Mouse (Mus musculus) kidney, postnatal 0 days (tissue): ENCODE measurements around the gene Nrl. TPM values are rescaled to one million over a fixed set of nuclear protein-coding genes. Genes with fewer than 3 reads are reported as not detected.

ENCODE experiments used
- ATAC-seq: fragments of 200-750 bp; cut with Nextera tagmentation; replicated peaks from 2 replicates; pipeline ENCODE4 v1.8.0; 2017; ENCODE audit warnings: low read depth, moderate number of reproducible peaks, moderate TSS enrichment, moderate library complexity; ENCODE audit not compliant: low FRiP score
- DNase-seq: peaks from one replicate; pipeline ENCODE4 v3.0.0-alpha.2; 2016; ENCODE audit warnings: low spot score
- H3K27ac ChIP-seq: fragments of 300-500 bp; sonication (generic); 2 replicates; pipeline ENCODE4 v1.5.1; 2014; ENCODE audit warnings: mild to moderate bottlenecking
- H3K27me3 ChIP-seq: fragments of 300-500 bp; sonication (generic); 2 replicates; pipeline ENCODE4 v1.6.1; 2014; ENCODE audit warnings: low read length, mixed read lengths; ENCODE audit not compliant: insufficient read depth
- H3K36me3 ChIP-seq: fragments of 300-500 bp; sonication (generic); 2 replicates; pipeline ENCODE4 v1.6.1; 2014; ENCODE audit warnings: low read length, mixed read lengths; ENCODE audit not compliant: insufficient read depth
- H3K4me1 ChIP-seq: fragments of 300-500 bp; sonication (generic); replicated peaks from 2 replicates; pipeline ENCODE4 v1.6.1; 2014; ENCODE audit warnings: antibody characterized with exemption, low read length, mixed read lengths; ENCODE audit not compliant: insufficient read depth
- H3K4me2 ChIP-seq: fragments of 300-500 bp; sonication (generic); 2 replicates; pipeline ENCODE4 v1.6.1; 2014; ENCODE audit warnings: mild to moderate bottlenecking, low read length, moderate library complexity, mixed read lengths
- H3K4me3 ChIP-seq: fragments of 300-500 bp; sonication (generic); replicated peaks from 2 replicates; pipeline ENCODE4 v1.5.1; 2014; ENCODE audit warnings: low read depth, low read length
- H3K9ac ChIP-seq: fragments of 300-500 bp; sonication (generic); 2 replicates; pipeline ENCODE4 v1.6.1; 2014; ENCODE audit warnings: low read depth, low read length
- H3K9me3 ChIP-seq: fragments of 300-500 bp; sonication (generic); replicated peaks from 2 replicates; pipeline ENCODE4 v1.6.1; 2016; ENCODE audit warnings: low read length, inconsistent platforms, mixed read lengths
- CTCF ChIP-seq: IDR thresholded peaks from 2 replicates; pipeline ENCODE4 v1.5.1; 2016; ENCODE audit warnings: antibody characterized with exemption, low read depth, mild to moderate bottlenecking, moderate library complexity
- WGBS: fragments of 180-500 bp; shearing (Covaris S2); extraction: QIAGEN DNeasy Blood & Tissue Kit; methylation state at CpG from one replicate; pipeline ENCODE4 v1.1.7; 2014; 5-methylcytosine and 5-hydroxymethylcytosine counted together
- polyA plus RNA-seq: library from polyadenylated mRNA; unstranded; fragments of >200 nt; fragmentation: Nextera tagmentation; extraction: Ambion mirVana; gene quantifications from 2 replicates; pipeline ENCODE4 v1.2.1, GENCODE M21; 2015

Gene Nrl
- polyA plus RNA-seq, 1 experiment from 2014 or later: not detected

DNA sequence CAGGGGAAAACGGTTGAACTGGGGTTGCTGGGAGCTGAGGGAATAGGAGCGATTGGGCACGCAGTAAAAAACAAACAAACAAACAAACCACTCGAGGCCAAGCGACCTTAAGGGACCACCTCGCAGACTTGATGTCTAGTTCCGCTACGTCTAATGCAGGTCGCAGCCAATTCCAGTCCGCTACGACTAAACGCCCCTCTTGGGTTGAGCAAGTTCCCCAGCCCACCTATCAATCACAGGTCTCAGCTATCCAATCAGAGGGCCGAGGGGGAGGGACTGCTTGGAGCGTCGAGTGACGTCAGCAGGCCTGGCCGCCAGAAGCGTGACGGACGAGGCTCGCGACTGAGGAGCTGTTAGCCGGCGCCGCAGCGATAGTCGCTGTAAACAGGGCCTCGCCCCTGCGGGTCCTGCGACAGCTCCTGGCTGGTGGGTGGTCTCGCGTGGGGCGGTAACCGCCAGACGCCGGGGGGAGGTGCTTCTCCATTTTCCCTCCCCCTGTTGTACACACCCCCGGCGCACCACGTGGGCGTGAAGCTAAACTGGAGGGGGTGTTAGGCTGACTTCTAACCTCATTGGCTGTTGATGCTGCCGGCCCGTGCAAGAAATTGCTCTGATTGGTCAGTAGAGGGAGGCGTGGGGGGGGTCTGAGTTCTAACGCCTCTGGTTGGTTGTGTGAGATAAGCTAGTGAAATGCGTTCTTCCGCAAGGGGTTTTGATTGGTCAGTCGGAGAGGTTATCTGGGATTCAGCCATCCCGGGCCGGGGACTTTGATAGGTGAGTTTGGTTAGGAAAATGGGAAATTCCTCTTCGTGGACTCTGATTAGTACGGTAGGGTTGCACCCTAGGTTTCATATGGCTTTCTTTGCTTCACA lies 35.7 kb upstream of the Nrl start, which contains the start of gene A730061H03Rik:
TSS of gene A730061H03Rik (minus strand) at position 205 of the 872 bp plus-strand sequence.
- Histone ChIP-seq H3K9me3 (no peaks in the 10 kb centered on the region), H3K4me2 (peak within 1 kb of the TSS; percentile 85), H3K4me1 (peaks cover 9% of the 10 kb centered on the region; the same call in 1 of the 2 replicates), H3K27me3 (no peaks in the 10 kb centered on the region), H3K27ac (peak within 1 kb of the TSS; percentile 100), H3K4me3 (peak within 1 kb of the TSS; percentile 68), H3K36me3 (peaks cover 15% of the 10 kb centered on the region), H3K9ac (peak within 1 kb of the TSS; percentile 86)
- no peak for TF ChIP-seq CTCF
- under 1% methylated on average over 51 of the region's 51 CpGs for WGBS
- peak; percentile 99 for DNase-seq
- peak; percentile 94 for ATAC-seq

DNA sequence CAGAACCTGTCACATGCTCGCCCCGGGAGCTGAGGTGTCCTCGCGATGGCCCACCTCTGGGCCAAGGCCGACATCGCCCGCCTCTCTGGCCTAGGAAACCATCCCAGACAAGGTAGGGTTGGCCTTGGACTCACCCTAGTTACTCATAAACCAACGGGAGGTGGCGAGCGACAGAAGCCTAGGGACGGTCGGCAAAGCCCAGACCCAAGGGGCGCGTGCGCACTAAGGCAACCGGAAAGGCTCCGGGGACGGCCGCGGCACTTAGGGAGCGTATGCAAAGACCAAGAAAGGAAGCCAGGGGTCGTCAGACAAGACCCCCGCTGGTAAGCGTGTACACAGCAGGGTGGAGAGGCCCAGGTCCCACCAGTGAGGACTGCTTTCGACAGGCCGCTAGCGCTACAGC lies 35.0 kb upstream of the Nrl start, which contains the start of gene Dcaf11:
TSS of gene Dcaf11 (plus strand) at position 208 of the 403 bp plus-strand sequence.
- Histone ChIP-seq H3K9ac (peak within 1 kb of the TSS; percentile 86), H3K4me1 (peaks cover 9% of the 10 kb centered on the region; the same call in 1 of the 2 replicates), H3K9me3 (no peaks in the 10 kb centered on the region), H3K27me3 (no peaks in the 10 kb centered on the region), H3K4me3 (peak within 1 kb of the TSS; percentile 68), H3K4me2 (peak within 1 kb of the TSS; percentile 85), H3K27ac (peak within 1 kb of the TSS; percentile 100), H3K36me3 (peaks cover 9% of the 10 kb centered on the region; the same call in 1 of the 2 replicates)
- ATAC-seq (peak; percentile 86), DNase-seq (peak; percentile 98)
- 0% methylated on average over 27 of the region's 27 CpGs for WGBS
- peak; percentile 41; the same call in 1 of the 2 replicates for TF ChIP-seq CTCF

DNA sequence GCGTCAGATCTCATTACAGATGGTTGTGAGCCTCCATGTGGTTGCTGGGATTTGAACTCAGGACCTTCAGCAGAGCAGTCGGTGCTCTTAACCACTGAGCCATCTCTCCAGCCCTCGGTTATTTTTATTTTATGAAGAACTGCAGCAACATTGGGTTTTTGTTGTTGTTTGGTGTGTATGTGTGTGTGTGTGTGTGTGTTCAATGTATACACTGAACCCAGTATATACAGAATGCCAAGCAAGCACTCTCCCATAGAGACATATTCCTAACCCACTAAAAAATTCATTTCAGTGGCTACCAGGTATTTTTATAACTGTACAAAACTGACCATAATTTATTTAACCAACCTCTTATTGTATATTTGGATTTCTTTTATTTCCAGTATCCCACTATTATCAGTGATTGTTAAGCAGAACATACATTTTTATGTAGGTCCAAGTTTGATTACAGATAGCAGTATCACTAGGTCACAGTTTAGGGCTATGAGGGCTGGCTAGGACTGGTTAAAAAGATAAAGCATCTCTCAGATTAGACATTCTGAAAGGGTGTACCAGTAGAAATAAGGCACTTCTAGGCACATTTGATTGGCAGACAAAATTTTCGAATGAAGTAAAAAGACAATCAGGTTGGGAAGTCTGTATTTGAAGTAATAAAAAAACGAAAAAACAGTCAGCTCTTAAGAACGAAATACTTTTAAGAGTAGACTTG lies 34.1 kb upstream of the Nrl start:
- H3K27ac ChIP-seq: peak overlapping the region; percentile 100
- no peaks in the 10 kb centered on the region for H3K9me3 ChIP-seq
- WGBS: 50% methylated on average over 6 of the region's 6 CpGs
- H3K36me3 ChIP-seq: 0 out of 2 replicates have a peak, but pooled peaks cover 2% of the 10 kb centered on the region
- H3K4me3 ChIP-seq: peak overlapping the region; percentile 68
- no peak; the same call in 1 of the 2 replicates for TF ChIP-seq CTCF
- H3K27me3 ChIP-seq: no peaks in the 10 kb centered on the region
- DNase-seq: no peak
- peaks cover 9% of the 10 kb centered on the region; the same call in 1 of the 2 replicates for H3K4me1 ChIP-seq
- no peak for ATAC-seq
- H3K9ac ChIP-seq: peak overlapping the region; percentile 86; the same call in 1 of the 2 replicates
- peak overlapping the region; percentile 85 for H3K4me2 ChIP-seq

DNA sequence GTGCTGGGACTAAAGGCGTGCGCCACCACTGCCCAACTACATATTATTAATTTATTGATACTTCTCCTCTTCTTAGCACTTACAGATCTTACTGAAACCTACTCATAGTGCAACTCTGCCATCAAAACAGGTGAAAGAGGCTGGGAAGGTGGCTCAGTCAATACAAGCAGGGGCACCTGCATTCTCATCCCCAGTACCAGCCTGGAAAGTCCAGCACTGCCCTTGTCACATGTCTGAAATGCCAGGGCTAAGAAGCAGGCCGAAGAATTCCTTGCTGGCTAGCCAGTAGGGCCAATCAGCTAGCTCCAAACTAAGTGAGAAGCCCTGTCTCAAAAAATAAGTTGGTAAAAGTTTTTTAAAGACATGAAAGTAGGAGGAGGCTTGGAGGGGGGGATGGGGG lies 32.8 kb upstream of the Nrl start:
- TF ChIP-seq CTCF: no peak
- DNase-seq: no peak
- no peaks in the 10 kb centered on the region for H3K27me3 ChIP-seq
- H3K4me2 ChIP-seq: no peak overlapping the region
- no peak for ATAC-seq
- H3K27ac ChIP-seq: peak overlapping the region; percentile 86
- 86% methylated on average over 3 of the region's 3 CpGs for WGBS
- H3K4me1 ChIP-seq: peaks cover 9% of the 10 kb centered on the region; the same call in 1 of the 2 replicates
- no peaks in the 10 kb centered on the region for H3K36me3 ChIP-seq
- no peak overlapping the region for H3K9ac ChIP-seq
- H3K9me3 ChIP-seq: no peaks in the 10 kb centered on the region
- H3K4me3 ChIP-seq: no peak overlapping the region

DNA sequence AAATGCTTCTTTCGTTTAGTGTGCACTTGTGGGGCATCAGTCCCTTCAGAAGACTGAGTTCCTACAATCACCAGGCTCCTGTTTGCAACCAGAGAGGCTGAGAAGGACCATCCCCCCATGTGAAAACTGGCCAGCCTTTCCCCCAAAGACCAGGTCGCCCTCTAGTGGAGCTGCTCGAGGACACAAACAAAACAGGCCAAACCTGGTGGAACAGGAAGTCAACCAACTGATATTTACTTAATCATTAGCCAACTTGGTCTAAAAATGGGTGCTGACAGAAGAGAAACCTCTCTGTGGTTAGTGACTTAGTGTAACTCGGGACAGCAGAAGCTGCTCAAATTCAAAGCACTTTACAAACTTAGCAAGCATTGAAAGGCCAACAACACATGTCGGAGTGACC lies 32.2 kb upstream of the Nrl start:
- Histone ChIP-seq H3K4me3 (no peak overlapping the region), H3K27ac (peak overlapping the region; percentile 86), H3K9me3 (no peaks in the 10 kb centered on the region), H3K4me2 (peak overlapping the region; percentile 18; the same call in 1 of the 2 replicates), H3K27me3 (no peaks in the 10 kb centered on the region), H3K9ac (no peak overlapping the region), H3K4me1 (peaks cover 9% of the 10 kb centered on the region; the same call in 1 of the 2 replicates), H3K36me3 (no peaks in the 10 kb centered on the region)
- ATAC-seq (no peak), DNase-seq (peak; percentile 92)
- WGBS: 24% methylated on average over 5 of the region's 5 CpGs
- TF ChIP-seq CTCF: peak; percentile 95

DNA sequence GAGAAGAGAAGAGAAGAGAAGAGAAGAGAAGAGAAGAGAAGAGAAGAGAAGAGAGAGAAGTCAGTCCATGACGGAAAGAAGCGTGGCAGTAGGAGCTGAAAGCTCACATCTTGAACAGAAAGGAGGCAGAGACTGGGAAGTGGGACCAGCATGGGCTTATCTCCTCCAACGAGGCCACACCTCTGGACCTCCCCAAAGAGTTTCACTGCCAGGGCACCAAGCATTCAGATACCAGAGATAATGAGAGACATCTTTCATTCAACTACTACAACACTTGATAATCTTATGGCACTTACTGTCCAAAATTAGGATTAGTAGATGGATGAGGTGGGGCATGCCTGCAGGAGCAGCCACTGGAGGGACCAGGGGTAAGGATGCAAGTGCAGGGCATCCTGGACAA lies 31.0 kb upstream of the Nrl start:
- Histone ChIP-seq H3K4me1 (no peaks in the 10 kb centered on the region), H3K4me2 (no peak overlapping the region), H3K4me3 (no peak overlapping the region), H3K9ac (no peak overlapping the region), H3K27ac (no peak overlapping the region), H3K9me3 (no peaks in the 10 kb centered on the region), H3K27me3 (no peaks in the 10 kb centered on the region), H3K36me3 (no peaks in the 10 kb centered on the region)
- 89% methylated on average over 3 of the region's 3 CpGs for WGBS
- ATAC-seq (no peak), DNase-seq (no peak)
- no peak for TF ChIP-seq CTCF
